Mouse (Mus musculus): ENCODE data around the gene Tmem8.

DNA sequence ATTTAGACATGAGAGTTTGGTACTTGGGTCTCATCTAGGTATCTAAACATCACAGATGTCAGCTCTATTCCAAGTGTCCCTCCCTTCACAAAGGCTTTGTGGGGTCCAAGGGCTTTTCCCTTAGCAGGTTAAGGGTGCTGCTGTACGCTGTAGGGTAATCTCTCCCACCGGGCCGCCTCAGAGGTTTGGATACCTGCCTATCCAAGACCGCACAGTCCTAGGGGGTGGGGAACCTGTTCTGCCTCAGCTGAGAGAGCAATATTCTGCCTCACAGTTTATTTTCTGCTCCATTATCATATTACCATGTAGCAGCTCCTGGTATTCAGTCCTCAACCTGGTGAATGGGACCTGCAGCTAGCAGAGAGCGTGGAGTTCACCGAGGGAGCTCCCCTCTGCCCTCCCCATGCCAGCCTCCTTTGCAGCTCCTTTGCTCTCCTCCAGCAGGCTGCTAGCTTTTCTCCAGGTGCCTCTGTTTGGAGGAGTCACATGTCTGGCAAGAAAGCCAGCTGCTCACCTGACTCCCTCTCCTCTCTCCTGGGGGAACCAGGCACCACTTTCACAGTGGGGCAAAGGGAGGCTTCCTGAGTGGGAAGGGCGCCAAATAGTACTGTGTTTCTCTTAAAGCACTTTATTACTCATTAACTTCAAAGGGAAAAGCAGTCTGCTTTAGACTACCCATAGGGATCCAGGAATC is 2.3 kb downstream of the Tmem8 start:
- TF ChIP-seq CTCF (IDR thresholded peaks at IDR 0.05; ENCODE audit: low read depth, low read length), result no peak
- no peak for TF ChIP-seq POLR2A (IDR thresholded peaks at IDR 0.05; ENCODE audit: borderline replicate concordance, low read depth, low read length)
